Mouse (Mus musculus): Measurements from ENCODE around the gene Ctnnal1.
A peak's percentile ranks its signal among the peaks of the same experiment; 100 is the strongest.

Ctnnal1 gene

GRCm38 (mm10) chr4:56858733-56859132, 6.3 kb downstream of the Ctnnal1 start:
- DNase-seq, result no peak

GRCm38 (mm10) chr4:56856371-56856949, 8.5 kb downstream of the Ctnnal1 start:
- DNase-seq, result no peak

GRCm38 (mm10) chr4:56855935-56856334, 9.1 kb downstream of the Ctnnal1 start:
- no peak for DNase-seq

GRCm38 (mm10) chr4:56850724-56851123, 14.3 kb downstream of the Ctnnal1 start:
- peak; percentile 45 for DNase-seq

GRCm38 (mm10) chr4:56848044-56848443, 16.9 kb downstream of the Ctnnal1 start:
- no peak for DNase-seq

- no peak for DNase-seq
These were observed 17.6 kb downstream of the Ctnnal1 start for GRCm38 (mm10) chr4:56847400-56847799.

- DNase-seq, result no peak
These were observed 19.0 kb downstream of the Ctnnal1 start for GRCm38 (mm10) chr4:56845896-56846533.

- no peak for DNase-seq
These were observed 20.1 kb downstream of the Ctnnal1 start for GRCm38 (mm10) chr4:56844911-56845310.

GRCm38 (mm10) chr4:56843963-56844362, 21.0 kb downstream of the Ctnnal1 start:
- DNase-seq, result no peak

GRCm38 (mm10) chr4:56842501-56842900, 22.5 kb downstream of the Ctnnal1 start:
- no peak for DNase-seq

GRCm38 (mm10) chr4:56840297-56840696, 24.7 kb downstream of the Ctnnal1 start:
- DNase-seq, result no peak

- no peak for DNase-seq
These were observed 27.3 kb downstream of the Ctnnal1 start for GRCm38 (mm10) chr4:56837661-56838060.

GRCm38 (mm10) chr4:56831998-56832397, 33.0 kb downstream of the Ctnnal1 start:
- DNase-seq, result no peak

GRCm38 (mm10) chr4:56831013-56831609, 33.9 kb downstream of the Ctnnal1 start:
- DNase-seq, result no peak

GRCm38 (mm10) chr4:56829511-56829921, 35.5 kb downstream of the Ctnnal1 start:
- DNase-seq, result no peak

GRCm38 (mm10) chr4:56828932-56829331, 36.1 kb downstream of the Ctnnal1 start:
- DNase-seq, result no peak

- DNase-seq, result no peak
These were observed 40.8 kb downstream of the Ctnnal1 start for GRCm38 (mm10) chr4:56824231-56824630.

- peak; percentile 20 for DNase-seq
These were observed 44.9 kb downstream of the Ctnnal1 start for GRCm38 (mm10) chr4:56820017-56820550.

- peak; percentile 19 for DNase-seq
These were observed 49.9 kb downstream of the Ctnnal1 start for GRCm38 (mm10) chr4:56815131-56815530.

- no peak for DNase-seq
These were observed 52.9 kb downstream of the Ctnnal1 start for GRCm38 (mm10) chr4:56812096-56812495.

GRCm38 (mm10) chr4:56811642-56812041, 53.3 kb downstream of the Ctnnal1 start:
- no peak for DNase-seq

- no peak for DNase-seq
These were observed 55.9 kb downstream of the Ctnnal1 start for GRCm38 (mm10) chr4:56809050-56809449.

- DNase-seq, result no peak
These were observed 62.3 kb downstream of the Ctnnal1 start for GRCm38 (mm10) chr4:56802669-56803150.

Measured in embryo, embryonic 11 days (tissue).